Mouse (Mus musculus) CH12.LX (cell line): Measurements from ENCODE around the gene Wnk2.

Source experiments
- CHD2 ChIP-seq: IDR thresholded peaks from 2 replicates; pipeline ENCODE4 v1.6.1; 2011; ENCODE audit warnings: low read length, improper control_type of control experiment
- CTCF ChIP-seq, 2 experiments: IDR thresholded peaks in 1 of 2; conservative IDR thresholded peaks in 1 of 2; 2 replicates each; pipeline ENCODE4 v1.5.1; 2011 to 2012; ENCODE audit warnings: low read depth in 2 of 2, low read length in 2 of 2, improper control_type of control experiment in 1 of 2, inconsistent platforms in 1 of 2, mild to moderate bottlenecking in 1 of 2, moderate library complexity in 1 of 2
- EP300 ChIP-seq: IDR thresholded peaks from 2 replicates; pipeline ENCODE4 v1.6.1; 2011; ENCODE audit warnings: low read length, improper control_type of control experiment
- JUND ChIP-seq: conservative IDR thresholded peaks from 2 replicates; pipeline ENCODE4 v1.6.1; 2011; ENCODE audit warnings: low read depth, low read length, improper control_type of control experiment
- MAX ChIP-seq: IDR thresholded peaks from 2 replicates; pipeline ENCODE4 v1.6.1; 2011; ENCODE audit warnings: low read length, improper control_type of control experiment
- NRF1 ChIP-seq: IDR thresholded peaks from 2 replicates; pipeline ENCODE4 v1.6.1; 2014; ENCODE audit warnings: low read depth, mild to moderate bottlenecking, inconsistent platforms, low read length, improper control_type of control experiment, moderate library complexity
- POLR2A ChIP-seq: IDR thresholded peaks from 2 replicates; pipeline ENCODE4 v1.6.1; 2011; ENCODE audit warnings: low read depth, mild to moderate bottlenecking, improper control_type of control experiment, low read length
- RCOR1 ChIP-seq: conservative IDR thresholded peaks from 2 replicates; pipeline ENCODE4 v1.6.1; 2012; ENCODE audit warnings: low read depth, mild to moderate bottlenecking, inconsistent platforms, low read length, improper control_type of control experiment
- SMC3 ChIP-seq: IDR thresholded peaks from 2 replicates; pipeline ENCODE4 v1.6.1; 2011; ENCODE audit warnings: low read depth, low read length, improper control_type of control experiment
- TBP ChIP-seq: conservative IDR thresholded peaks from 2 replicates; pipeline ENCODE4 v1.6.1; 2011; ENCODE audit warnings: low read depth, low read length, improper control_type of control experiment
- TCF12 ChIP-seq: IDR thresholded peaks from 2 replicates; pipeline ENCODE4 v1.6.1; 2014; ENCODE audit warnings: low read depth, mild to moderate bottlenecking, inconsistent platforms, low read length, improper control_type of control experiment
- UBTF ChIP-seq: IDR thresholded peaks from 2 replicates; pipeline ENCODE4 v1.6.1; 2012; ENCODE audit warnings: low read depth, mild to moderate bottlenecking, inconsistent platforms, low read length, improper control_type of control experiment, moderate library complexity
- USF1 ChIP-seq: IDR thresholded peaks from 2 replicates; pipeline ENCODE4 v1.6.1; 2014; ENCODE audit warnings: low read depth, mild to moderate bottlenecking, inconsistent platforms, low read length, improper control_type of control experiment

GRCm38 (mm10) chr13:49162722-49163121 is 14.9 kb upstream of the Wnk2 start:
- TF ChIP-seq POLR2A (no peak), CTCF (conservative IDR thresholded peaks at IDR 0.05 in 1 of 2, IDR thresholded peaks at IDR 0.05 in 1 of 2; ENCODE audit: low read depth in 2 of 2, low read length in 2 of 2) (no peak), TCF12 (no peak), JUND (no peak), RCOR1 (no peak), SMC3 (no peak), NRF1 (no peak), USF1 (no peak), EP300 (no peak), MAX (no peak), UBTF (no peak), TBP (no peak), CHD2 (no peak)
